Mouse (Mus musculus): ENCODE results near the gene Fbxl12. TPM values are rescaled to one million over a fixed set of nuclear protein-coding genes. Genes with fewer than 3 reads are reported as not detected.

Gene Fbxl12
- polyA plus RNA-seq, 1 experiment from 2014 or later = 15.3 TPM

GRCm38 (mm10) chr9:20576591-20576990, 68.0 kb downstream of the Fbxl12 start:
- WGBS = 82% methylated on average over 2 of the region's 2 CpGs
- H3K4me2 ChIP-seq (ENCODE audit: low read depth) = no peak overlapping the region
- H3K9ac ChIP-seq (ENCODE audit: low read length) = no peak overlapping the region
- H3K4me3 ChIP-seq (ENCODE audit: low read depth, low read length) = no peak overlapping the region
- H3K9me3 ChIP-seq (ENCODE audit: control insufficient read depth, low read length) = no peaks in the 10 kb centered on the region
- H3K4me1 ChIP-seq (ENCODE audit: control insufficient read depth, insufficient read depth, low read length) = no peaks in the 10 kb centered on the region
- H3K27ac ChIP-seq (ENCODE audit: low read depth, low read length) = no peak overlapping the region
- H3K36me3 ChIP-seq (ENCODE audit: control insufficient read depth, insufficient read depth, low read length) = no peaks in the 10 kb centered on the region
- no peak for ATAC-seq (ENCODE audit: insufficient read depth, low FRiP score, low TSS enrichment)
- no peaks in the 10 kb centered on the region for H3K27me3 ChIP-seq (ENCODE audit: control insufficient read depth, insufficient read depth, low read length)
- DNase-seq (ENCODE audit: low spot score) = no peak

- Histone ChIP-seq H3K9ac (ENCODE audit: low read length) (no peak overlapping the region), H3K4me3 (ENCODE audit: low read depth, low read length) (no peak overlapping the region), H3K4me1 (ENCODE audit: control insufficient read depth, insufficient read depth, low read length) (no peaks in the 10 kb centered on the region), H3K9me3 (ENCODE audit: control insufficient read depth, low read length) (no peaks in the 10 kb centered on the region), H3K4me2 (ENCODE audit: low read depth) (no peak overlapping the region), H3K27ac (ENCODE audit: low read depth, low read length) (no peak overlapping the region), H3K36me3 (ENCODE audit: control insufficient read depth, insufficient read depth, low read length) (no peaks in the 10 kb centered on the region), H3K27me3 (ENCODE audit: control insufficient read depth, insufficient read depth, low read length) (no peaks in the 10 kb centered on the region)
- DNase-seq (ENCODE audit: low spot score) (no peak), ATAC-seq (ENCODE audit: insufficient read depth, low FRiP score, low TSS enrichment) (no peak)
Observed at GRCm38 (mm10) chr9:20571060-20571459, 73.5 kb downstream of the Fbxl12 start.

Other genes with a start within 250 kb of the Fbxl12 start
- gene Zfp26, start 184.6 kb downstream of the Fbxl12 start, polyA plus RNA-seq (2014; fragmentation: Nextera tagmentation; extraction: Ambion mirVana) = 31.0 and 37.7 TPM in 2 replicates
- gene Zfp426, start 152.0 kb downstream of the Fbxl12 start, polyA plus RNA-seq (2014; fragmentation: Nextera tagmentation; extraction: Ambion mirVana) = 35.4 and 37.6 TPM in 2 replicates
- gene Zfp266, start 123.3 kb downstream of the Fbxl12 start, polyA plus RNA-seq (2014; fragmentation: Nextera tagmentation; extraction: Ambion mirVana) = 137 and 141 TPM in 2 replicates
- gene Zfp846, start 63.5 kb downstream of the Fbxl12 start, polyA plus RNA-seq (2014; fragmentation: Nextera tagmentation; extraction: Ambion mirVana) = 21.2 and 21.6 TPM in 2 replicates
- gene Ubl5, start 1.9 kb downstream of the Fbxl12 start, polyA plus RNA-seq (2014; fragmentation: Nextera tagmentation; extraction: Ambion mirVana) = 391 and 397 TPM in 2 replicates
- gene Pin1, start 7.3 kb upstream of the Fbxl12 start, polyA plus RNA-seq (2014; fragmentation: Nextera tagmentation; extraction: Ambion mirVana) = 68.7 and 71.6 TPM in 2 replicates
- gene Olfm2, start 101.6 kb upstream of the Fbxl12 start, polyA plus RNA-seq (2014; fragmentation: Nextera tagmentation; extraction: Ambion mirVana) = 76.1 and 88.4 TPM in 2 replicates
- gene Col5a3, start 170.3 kb upstream of the Fbxl12 start, polyA plus RNA-seq (2014; fragmentation: Nextera tagmentation; extraction: Ambion mirVana) = 0.21 and 0.32 TPM in 2 replicates
- not detected in 2 replicates for gene Rdh8, start 173.7 kb upstream of the Fbxl12 start, polyA plus RNA-seq (2014; fragmentation: Nextera tagmentation; extraction: Ambion mirVana)
- gene A230050P20Rik, start 223.9 kb upstream of the Fbxl12 start, polyA plus RNA-seq (2014; fragmentation: Nextera tagmentation; extraction: Ambion mirVana) = 0.65 and 0.94 TPM in 2 replicates
- gene Angptl6, start 235.0 kb upstream of the Fbxl12 start, polyA plus RNA-seq (2014; fragmentation: Nextera tagmentation; extraction: Ambion mirVana) = 4.0 and 5.7 TPM in 2 replicates
- 60.8 and 64.0 TPM in 2 replicates for gene Ppan, start 243.4 kb upstream of the Fbxl12 start, polyA plus RNA-seq (2014; fragmentation: Nextera tagmentation; extraction: Ambion mirVana)

All from neural tube, embryonic 11.5 days (tissue).